Mouse (Mus musculus) embryonic fibroblast, embryonic 13.5 days (primary cell): ENCODE measurements around the gene Lrrc56. TPM values are rescaled to one million over a fixed set of nuclear protein-coding genes. Genes with fewer than 3 reads are reported as not detected.

Source experiments
- H3K27ac ChIP-seq: 2 replicates; pipeline ENCODE4 v1.5.1; 2012; ENCODE audit warnings: low read length, control low read depth, inconsistent platforms; ENCODE audit not compliant: insufficient read depth
- H3K4me1 ChIP-seq: 2 replicates; pipeline ENCODE4 v1.6.1; 2011; ENCODE audit warnings: low read length; ENCODE audit not compliant: control insufficient read depth, insufficient read depth
- H3K4me3 ChIP-seq: 2 replicates; pipeline ENCODE4 v1.5.1; 2011; ENCODE audit warnings: mild to moderate bottlenecking, control low read depth, low read length; ENCODE audit not compliant: insufficient read depth
- CTCF ChIP-seq: IDR thresholded peaks from 2 replicates; pipeline ENCODE4 v1.5.1; 2011; ENCODE audit warnings: mild to moderate bottlenecking, control low read depth, low read length, moderate library complexity, borderline replicate concordance; ENCODE audit not compliant: insufficient read depth
- POLR2A ChIP-seq: IDR thresholded peaks from 2 replicates; pipeline ENCODE4 v1.6.1; 2011; ENCODE audit warnings: low read depth, mild to moderate bottlenecking, control low read depth, low read length, moderate library complexity
- polyA plus RNA-seq: library from polyadenylated mRNA; stranded (reverse); fragments of >200 nt; gene quantifications from 2 replicates; pipeline ENCODE4 v1.2.4, GENCODE M21; 2011; ENCODE audit warnings: low read depth; ENCODE audit not compliant: missing spikeins, insufficient read length

Lrrc56 gene
- polyA plus RNA-seq, 1 experiment, result 1.9 TPM

GRCm38 (mm10) chr7:141191036-141191435 is 2.9 kb upstream of the Lrrc56 start:
- TF ChIP-seq POLR2A (no peak), CTCF (no peak)
- H3K4me3 ChIP-seq, result no peak overlapping the region
- H3K27ac ChIP-seq, result no peak overlapping the region
- 0 out of 2 replicates have a peak, but pooled peaks cover 2% of the 10 kb centered on the region for H3K4me1 ChIP-seq

GRCm38 (mm10) chr7:141191796-141192685 is 1.9 kb upstream of the Lrrc56 start:
- H3K4me1 ChIP-seq, result 0 out of 2 replicates have a peak, but pooled peaks cover 2% of the 10 kb centered on the region
- no peak overlapping the region for H3K4me3 ChIP-seq
- no peak overlapping the region for H3K27ac ChIP-seq
- TF ChIP-seq CTCF, result no peak
- no peak for TF ChIP-seq POLR2A

DNA sequence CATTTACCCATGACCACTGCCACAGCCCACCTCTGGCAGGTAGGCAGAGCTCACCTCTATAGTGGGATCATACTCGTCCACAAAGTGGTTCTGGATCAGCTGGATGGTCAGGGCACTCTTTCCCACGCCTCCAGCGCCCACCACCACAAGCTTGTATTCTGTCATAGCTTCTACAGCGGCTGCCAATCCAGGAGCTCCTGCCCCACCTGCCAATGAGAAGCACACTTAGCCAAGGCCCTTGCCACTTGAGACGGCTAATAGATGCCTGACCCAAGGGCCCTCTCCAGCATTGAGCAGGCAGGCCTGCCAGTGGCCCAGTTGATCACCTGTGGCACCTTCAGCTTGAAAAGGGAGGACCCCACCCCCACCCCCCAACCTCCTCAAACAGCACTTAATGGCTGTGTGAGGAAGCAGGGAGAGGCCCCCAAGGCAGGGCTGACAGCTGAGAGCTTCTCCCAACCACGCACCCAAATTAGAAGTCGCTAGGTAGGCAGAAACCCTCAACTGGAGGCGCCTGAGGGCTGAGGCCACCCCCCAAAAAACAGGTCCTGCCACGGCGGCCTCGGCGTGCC is 1.1 kb upstream of the Lrrc56 start:
- Histone ChIP-seq H3K27ac (0 out of 2 replicates have a peak overlapping the region, but pooled peaks have one; percentile 33), H3K4me1 (0 out of 2 replicates have a peak, but pooled peaks cover 2% of the 10 kb centered on the region), H3K4me3 (peak overlapping the region; percentile 77)
- TF ChIP-seq CTCF (no peak), POLR2A (0 out of 2 replicates have a peak, but pooled peaks have one; percentile 14)

DNA sequence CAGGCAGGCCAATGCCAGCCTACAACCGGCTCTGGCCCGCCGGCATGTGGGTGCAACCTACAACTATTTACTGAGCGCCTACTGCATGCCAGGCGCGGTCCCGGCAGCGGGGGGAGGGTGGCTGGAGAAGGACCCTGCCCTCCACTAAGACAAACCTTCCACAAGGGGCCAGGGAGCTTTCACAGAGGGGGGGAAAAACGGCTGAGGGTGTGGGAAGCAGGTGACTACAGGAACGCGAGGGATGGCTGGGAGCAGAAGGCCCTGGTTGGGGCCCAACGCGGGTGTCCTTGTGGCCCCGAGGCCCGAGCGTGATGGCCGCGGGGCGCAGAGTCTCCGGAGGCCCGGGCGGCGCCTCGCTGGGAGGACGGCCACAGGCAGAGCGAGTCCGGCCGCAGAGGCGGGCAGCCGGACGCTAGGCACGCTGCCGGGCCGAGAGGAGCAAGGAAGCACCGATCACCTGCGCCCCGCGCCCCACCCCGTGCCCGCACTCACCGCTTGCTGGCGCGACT is 555 bp upstream of the Lrrc56 start:
- TF ChIP-seq POLR2A (no peak), CTCF (no peak)
- 0 out of 2 replicates have a peak, but pooled peaks cover 2% of the 10 kb centered on the region for H3K4me1 ChIP-seq
- peak overlapping the region; percentile 33; the same call in 1 of the 2 replicates for H3K27ac ChIP-seq
- peak overlapping the region; percentile 77 for H3K4me3 ChIP-seq

- peak overlapping the region; percentile 28; the same call in 1 of the 2 replicates for H3K27ac ChIP-seq
- H3K4me3 ChIP-seq, result peak overlapping the region; percentile 77
- 0 out of 2 replicates have a peak, but pooled peaks cover 2% of the 10 kb centered on the region for H3K4me1 ChIP-seq
- TF ChIP-seq CTCF (no peak), POLR2A (no peak)
Observed at GRCm38 (mm10) chr7:141194409-141194808, 452 bp downstream of the Lrrc56 start.

GRCm38 (mm10) chr7:141194830-141195229 is 873 bp downstream of the Lrrc56 start:
- Histone ChIP-seq H3K4me1 (0 out of 2 replicates have a peak, but pooled peaks cover 2% of the 10 kb centered on the region), H3K4me3 (peak overlapping the region; percentile 77), H3K27ac (peak overlapping the region; percentile 28; the same call in 1 of the 2 replicates)
- TF ChIP-seq POLR2A, result peak; percentile 48
- no peak for TF ChIP-seq CTCF

DNA sequence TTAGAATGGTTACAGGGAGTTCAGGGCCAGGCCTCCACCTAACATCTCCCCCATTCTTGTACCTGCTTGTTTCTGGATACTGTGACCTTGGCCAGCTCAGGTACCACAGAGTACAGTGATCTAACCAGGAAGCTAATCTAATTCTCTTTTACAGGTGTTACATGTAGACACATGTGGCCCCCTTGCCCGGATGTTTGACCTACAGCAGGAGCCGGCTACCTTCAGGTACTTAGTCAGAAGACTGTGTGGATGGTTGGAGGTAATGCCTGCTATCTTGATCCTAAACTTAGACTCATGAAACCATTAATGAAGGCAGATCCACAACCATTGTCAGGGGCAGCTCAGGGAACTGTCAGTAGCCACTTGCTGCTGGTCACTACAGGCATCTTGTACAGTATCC is 1.8 kb downstream of the Lrrc56 start:
- H3K4me1 ChIP-seq, result 0 out of 2 replicates have a peak, but pooled peaks cover 2% of the 10 kb centered on the region
- H3K4me3 ChIP-seq, result no peak overlapping the region
- TF ChIP-seq CTCF (no peak), POLR2A (no peak)
- H3K27ac ChIP-seq, result no peak overlapping the region

DNA sequence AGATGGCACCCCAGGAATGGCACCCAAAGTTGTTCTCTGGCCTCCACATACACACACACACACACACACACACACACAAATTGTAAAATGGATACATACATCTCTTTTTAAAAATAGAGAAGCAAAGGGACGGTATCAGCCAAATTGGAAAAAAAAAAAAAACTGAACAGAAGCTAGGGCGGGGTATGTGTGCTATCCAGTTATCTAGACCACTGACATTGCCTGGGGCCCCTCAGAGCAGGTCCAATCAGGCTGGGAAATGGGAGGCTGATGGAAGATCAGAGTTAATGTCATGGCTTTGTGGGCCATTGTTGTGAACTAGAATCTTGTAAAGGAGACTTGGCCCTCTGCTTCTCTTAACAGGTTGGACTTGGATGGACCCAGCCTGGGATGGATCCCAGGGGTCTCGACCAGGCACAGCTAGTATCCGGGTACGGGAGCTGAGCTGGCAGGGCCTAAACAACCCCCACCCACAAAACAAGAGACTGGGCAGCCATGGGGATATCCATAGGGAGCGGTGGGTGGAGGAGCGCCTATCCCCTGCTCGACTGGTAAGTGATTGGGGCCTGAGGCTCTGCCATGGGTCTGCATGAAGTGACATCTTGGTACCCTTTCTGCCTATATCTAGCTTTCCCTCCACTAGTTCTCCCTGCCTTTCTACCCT is 2.8 kb downstream of the Lrrc56 start:
- H3K4me3 ChIP-seq, result no peak overlapping the region
- no peak overlapping the region for H3K27ac ChIP-seq
- 0 out of 2 replicates have a peak, but pooled peaks cover 2% of the 10 kb centered on the region for H3K4me1 ChIP-seq
- TF ChIP-seq CTCF (no peak), POLR2A (no peak)

GRCm38 (mm10) chr7:141198121-141198520 is 4.2 kb downstream of the Lrrc56 start:
- Histone ChIP-seq H3K4me1 (0 out of 2 replicates have a peak, but pooled peaks cover 2% of the 10 kb centered on the region), H3K4me3 (no peak overlapping the region), H3K27ac (no peak overlapping the region)
- TF ChIP-seq CTCF (no peak), POLR2A (no peak)
